Mouse (Mus musculus): ENCODE results near the gene Sntg2. TPM values are rescaled to one million over a fixed set of nuclear protein-coding genes. Genes with fewer than 3 reads are reported as not detected.

Gene Sntg2
- total RNA-seq, 1 experiment: not detected

DNA sequence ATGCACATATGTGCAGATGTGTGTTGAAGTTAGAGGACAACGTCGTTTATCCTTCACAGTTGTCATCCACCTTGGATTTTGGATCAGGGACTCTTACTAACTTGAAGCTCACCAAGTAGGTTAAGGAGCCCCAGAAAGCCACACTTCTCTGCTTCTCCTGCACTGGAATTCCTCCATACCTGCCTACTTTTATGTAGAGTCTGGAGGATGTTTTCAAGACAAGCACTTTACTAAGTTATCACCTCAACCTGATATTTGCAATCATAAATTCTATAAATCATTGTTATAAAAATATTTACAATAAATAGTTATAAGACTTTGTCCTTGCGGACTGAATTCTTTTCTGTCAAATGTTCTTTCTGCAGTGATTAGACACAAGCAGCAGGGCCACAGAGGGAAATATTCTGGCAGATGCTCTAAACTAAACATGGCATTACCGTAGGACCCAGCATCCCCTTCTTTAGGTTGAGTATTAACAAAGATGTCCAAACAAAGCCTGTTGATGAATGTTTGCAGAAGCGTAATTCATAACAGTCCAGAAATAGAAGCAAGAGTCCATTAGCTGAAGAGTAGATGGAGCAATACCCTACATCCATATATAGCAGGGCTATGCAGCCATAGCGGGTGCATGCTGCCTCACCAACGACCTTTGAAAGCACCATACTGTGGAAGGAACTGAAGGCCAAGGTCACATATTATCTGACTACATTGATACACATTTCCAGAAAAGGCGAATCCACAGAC lies 100.8 kb downstream of the Sntg2 start:
- TF ChIP-seq ZC3H11A (IDR thresholded peaks at IDR 0.05; ENCODE audit: borderline replicate concordance, low read depth, low read length) (no peak), ZNF384 (IDR thresholded peaks at IDR 0.05; ENCODE audit: low read depth, low read length) (no peak), CHD2 (IDR thresholded peaks at IDR 0.05; ENCODE audit: low read depth, low read length) (no peak), HCFC1 (IDR thresholded peaks at IDR 0.05; ENCODE audit: borderline replicate concordance, insufficient read depth, low read length) (no peak), MAFK (IDR thresholded peaks at IDR 0.05; ENCODE audit: insufficient read depth, low read depth, low read length) (no peak)
- in situ Hi-C loops (cut with MboI; ENCODE audit: low sequenced_read_pairs in 2 of 2, unreplicated experiment in 2 of 2): no loop called here
- no peaks in the 10 kb centered on the region for H3K9me3 ChIP-seq (ENCODE audit: control insufficient read depth, insufficient read depth, low read depth, low read length)

DNA sequence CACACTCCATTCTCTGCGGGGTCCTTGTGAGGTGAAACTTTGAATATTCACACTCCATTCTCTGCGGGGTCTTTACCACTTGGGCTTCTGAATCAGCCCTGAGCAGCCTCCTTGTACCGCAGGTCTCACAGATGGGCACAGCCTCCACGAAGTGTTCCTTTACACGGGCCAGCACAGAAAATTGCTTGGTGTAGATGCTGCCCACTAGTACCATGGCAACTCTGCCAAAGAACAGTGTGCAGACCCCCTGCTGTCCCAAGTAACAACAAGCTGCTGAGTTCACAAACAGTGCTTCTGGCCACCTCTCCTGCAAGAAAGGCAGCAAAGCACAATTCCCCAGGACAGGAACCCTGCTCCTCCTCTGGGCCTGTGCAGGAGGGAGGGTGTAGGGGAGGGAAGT lies 109.0 kb downstream of the Sntg2 start:
- Histone ChIP-seq H3K9me3 (ENCODE audit: control insufficient read depth, insufficient read depth, low read depth, low read length) (no peaks in the 10 kb centered on the region), H3K4me3 (ENCODE audit: insufficient read depth in 1 of 2, low read depth in 1 of 2, low read length in 2 of 2, poor library complexity in 1 of 2, severe bottlenecking in 1 of 2) (no peak overlapping the region), H3K27ac (ENCODE audit: insufficient read depth, low read depth, low read length, poor library complexity, severe bottlenecking) (no peak overlapping the region), H3K9ac (ENCODE audit: insufficient read depth, low read depth, low read length, poor library complexity, severe bottlenecking) (no peak overlapping the region), H3K4me1 (ENCODE audit: control insufficient read depth in 2 of 2, insufficient read depth in 2 of 2, low read length in 2 of 2, poor library complexity in 1 of 2) (no peaks in the 10 kb centered on the region), H3K36me3 (ENCODE audit: control insufficient read depth, insufficient read depth, low read length, poor library complexity, severe bottlenecking) (no peaks in the 10 kb centered on the region)
- no peak for TF ChIP-seq HCFC1 (IDR thresholded peaks at IDR 0.05; ENCODE audit: borderline replicate concordance, insufficient read depth, low read length)
- TF ChIP-seq CHD2 (IDR thresholded peaks at IDR 0.05; ENCODE audit: low read depth, low read length): no peak
- no peak for TF ChIP-seq MAFK (IDR thresholded peaks at IDR 0.05; ENCODE audit: insufficient read depth, low read depth, low read length)
- TF ChIP-seq ZNF384 (IDR thresholded peaks at IDR 0.05; ENCODE audit: low read depth, low read length): no peak
- TF ChIP-seq ZC3H11A (IDR thresholded peaks at IDR 0.05; ENCODE audit: borderline replicate concordance, low read depth, low read length): no peak
- DNase-seq (ENCODE audit: low read depth, low spot score): no peak
- in situ Hi-C loops (cut with MboI; ENCODE audit: low sequenced_read_pairs in 2 of 2, unreplicated experiment in 2 of 2): no loop called here

More for the DNA sequence above, 100.8 kb downstream of the Sntg2 start:
- DNase-seq (ENCODE audit: low read depth, low spot score): no peak
- no peak overlapping the region for H3K27ac ChIP-seq (ENCODE audit: insufficient read depth, low read depth, low read length, poor library complexity, severe bottlenecking)
- no peaks in the 10 kb centered on the region for H3K4me1 ChIP-seq (ENCODE audit: control insufficient read depth in 2 of 2, insufficient read depth in 2 of 2, low read length in 2 of 2, poor library complexity in 1 of 2)
- H3K36me3 ChIP-seq (ENCODE audit: control insufficient read depth, insufficient read depth, low read length, poor library complexity, severe bottlenecking): no peaks in the 10 kb centered on the region
- no peak overlapping the region for H3K9ac ChIP-seq (ENCODE audit: insufficient read depth, low read depth, low read length, poor library complexity, severe bottlenecking)
- no peak overlapping the region for H3K4me3 ChIP-seq (ENCODE audit: insufficient read depth in 1 of 2, low read depth in 1 of 2, low read length in 2 of 2, poor library complexity in 1 of 2, severe bottlenecking in 1 of 2)

DNA sequence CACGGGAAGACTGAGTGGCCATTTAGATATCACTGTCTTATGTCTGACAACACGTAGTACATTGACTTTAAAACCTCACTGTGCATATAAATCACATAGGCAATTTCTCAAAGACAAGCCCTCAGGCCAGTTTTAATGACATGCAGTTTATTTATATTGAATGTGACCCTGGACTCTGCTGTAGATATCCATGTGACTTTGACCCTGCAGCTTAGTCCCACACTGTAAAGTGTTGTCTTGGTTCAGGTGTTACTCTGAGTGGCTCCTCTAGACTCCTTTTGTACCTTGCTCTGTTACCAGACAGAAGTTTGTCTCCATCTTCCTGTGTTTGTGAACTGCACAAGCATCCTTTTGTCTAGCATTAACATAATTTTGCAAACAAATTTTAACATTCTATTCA lies 112.0 kb downstream of the Sntg2 start:
- H3K4me1 ChIP-seq (ENCODE audit: control insufficient read depth in 2 of 2, insufficient read depth in 2 of 2, low read length in 2 of 2, poor library complexity in 1 of 2): no peaks in the 10 kb centered on the region
- no peaks in the 10 kb centered on the region for H3K36me3 ChIP-seq (ENCODE audit: control insufficient read depth, insufficient read depth, low read length, poor library complexity, severe bottlenecking)
- in situ Hi-C loops (cut with MboI; ENCODE audit: low sequenced_read_pairs in 2 of 2, unreplicated experiment in 2 of 2): no loop called here
- TF ChIP-seq MAFK (IDR thresholded peaks at IDR 0.05; ENCODE audit: insufficient read depth, low read depth, low read length): no peak
- no peak for TF ChIP-seq ZC3H11A (IDR thresholded peaks at IDR 0.05; ENCODE audit: borderline replicate concordance, low read depth, low read length)
- no peak for TF ChIP-seq HCFC1 (IDR thresholded peaks at IDR 0.05; ENCODE audit: borderline replicate concordance, insufficient read depth, low read length)
- no peak for TF ChIP-seq CHD2 (IDR thresholded peaks at IDR 0.05; ENCODE audit: low read depth, low read length)
- no peak for TF ChIP-seq ZNF384 (IDR thresholded peaks at IDR 0.05; ENCODE audit: low read depth, low read length)
- DNase-seq (ENCODE audit: low read depth, low spot score): no peak
- no peak overlapping the region for H3K9ac ChIP-seq (ENCODE audit: insufficient read depth, low read depth, low read length, poor library complexity, severe bottlenecking)
- no peak overlapping the region for H3K27ac ChIP-seq (ENCODE audit: insufficient read depth, low read depth, low read length, poor library complexity, severe bottlenecking)
- H3K9me3 ChIP-seq (ENCODE audit: control insufficient read depth, insufficient read depth, low read depth, low read length): no peaks in the 10 kb centered on the region
- no peak overlapping the region for H3K4me3 ChIP-seq (ENCODE audit: insufficient read depth in 1 of 2, low read depth in 1 of 2, low read length in 2 of 2, poor library complexity in 1 of 2, severe bottlenecking in 1 of 2)

DNA sequence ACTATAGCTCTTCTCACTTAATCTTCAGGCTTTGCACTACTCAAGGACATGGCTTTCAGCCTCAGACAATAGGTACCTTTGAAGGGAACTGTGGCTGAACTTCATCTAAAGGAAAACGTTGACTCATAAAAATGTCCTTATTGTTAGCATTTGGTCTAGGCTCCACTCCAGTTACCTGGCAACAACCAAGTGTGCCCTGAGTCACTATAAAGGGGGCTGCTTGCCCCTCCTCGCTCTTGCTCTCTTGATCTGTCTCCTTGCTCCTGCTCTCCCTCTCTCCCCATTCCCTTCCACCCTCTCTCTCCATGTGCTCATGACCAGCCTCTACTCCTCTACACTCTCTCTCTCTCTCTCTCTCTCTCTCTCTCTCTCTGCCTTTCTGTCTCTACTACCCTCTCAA lies 114.5 kb downstream of the Sntg2 start:
- Histone ChIP-seq H3K9ac (ENCODE audit: insufficient read depth, low read depth, low read length, poor library complexity, severe bottlenecking) (no peak overlapping the region), H3K9me3 (ENCODE audit: control insufficient read depth, insufficient read depth, low read depth, low read length) (no peaks in the 10 kb centered on the region), H3K4me3 (ENCODE audit: insufficient read depth in 1 of 2, low read depth in 1 of 2, low read length in 2 of 2, poor library complexity in 1 of 2, severe bottlenecking in 1 of 2) (no peak overlapping the region), H3K27ac (ENCODE audit: insufficient read depth, low read depth, low read length, poor library complexity, severe bottlenecking) (no peak overlapping the region), H3K4me1 (ENCODE audit: control insufficient read depth in 2 of 2, insufficient read depth in 2 of 2, low read length in 2 of 2, poor library complexity in 1 of 2) (no peaks in the 10 kb centered on the region), H3K36me3 (ENCODE audit: control insufficient read depth, insufficient read depth, low read length, poor library complexity, severe bottlenecking) (no peaks in the 10 kb centered on the region)
- TF ChIP-seq ZNF384 (IDR thresholded peaks at IDR 0.05; ENCODE audit: low read depth, low read length) (no peak), ZC3H11A (IDR thresholded peaks at IDR 0.05; ENCODE audit: borderline replicate concordance, low read depth, low read length) (no peak), HCFC1 (IDR thresholded peaks at IDR 0.05; ENCODE audit: borderline replicate concordance, insufficient read depth, low read length) (no peak), MAFK (IDR thresholded peaks at IDR 0.05; ENCODE audit: insufficient read depth, low read depth, low read length) (no peak), CHD2 (IDR thresholded peaks at IDR 0.05; ENCODE audit: low read depth, low read length) (no peak)
- in situ Hi-C loops (cut with MboI; ENCODE audit: low sequenced_read_pairs in 2 of 2, unreplicated experiment in 2 of 2): no loop called here
- no peak for DNase-seq (ENCODE audit: low read depth, low spot score)

All from ES-E14 (cell line).